Mouse (Mus musculus): ENCODE measurements around the gene Bcl2. TPM values are rescaled to one million over a fixed set of nuclear protein-coding genes. Genes with fewer than 3 reads are reported as not detected.

The Bcl2 gene
- polyA plus RNA-seq, 1 experiment from 2014 or later: 6.7 TPM

- ATAC-seq (ENCODE audit: extremely low read depth, insufficient number of reproducible peaks, low FRiP score, low TSS enrichment): no peak
- Histone ChIP-seq H3K4me1 (0 out of 2 replicates have a peak, but pooled peaks cover 5% of the 10 kb centered on the region), H3K27ac (replicated peaks) (no peak overlapping the region), H3K9ac (no peak overlapping the region), H3K27me3 (replicated peaks) (no peaks in the 10 kb centered on the region), H3K9me3 (no peaks in the 10 kb centered on the region), H3K36me3 (no peaks in the 10 kb centered on the region), H3K4me3 (no peak overlapping the region), H3K4me2 (no peak overlapping the region)
- WGBS: 94% methylated on average over 1 of the region's 1 CpGs
These were observed 117.7 kb downstream of the Bcl2 start for GRCm38 (mm10) chr1:106596380-106596779.

DNA sequence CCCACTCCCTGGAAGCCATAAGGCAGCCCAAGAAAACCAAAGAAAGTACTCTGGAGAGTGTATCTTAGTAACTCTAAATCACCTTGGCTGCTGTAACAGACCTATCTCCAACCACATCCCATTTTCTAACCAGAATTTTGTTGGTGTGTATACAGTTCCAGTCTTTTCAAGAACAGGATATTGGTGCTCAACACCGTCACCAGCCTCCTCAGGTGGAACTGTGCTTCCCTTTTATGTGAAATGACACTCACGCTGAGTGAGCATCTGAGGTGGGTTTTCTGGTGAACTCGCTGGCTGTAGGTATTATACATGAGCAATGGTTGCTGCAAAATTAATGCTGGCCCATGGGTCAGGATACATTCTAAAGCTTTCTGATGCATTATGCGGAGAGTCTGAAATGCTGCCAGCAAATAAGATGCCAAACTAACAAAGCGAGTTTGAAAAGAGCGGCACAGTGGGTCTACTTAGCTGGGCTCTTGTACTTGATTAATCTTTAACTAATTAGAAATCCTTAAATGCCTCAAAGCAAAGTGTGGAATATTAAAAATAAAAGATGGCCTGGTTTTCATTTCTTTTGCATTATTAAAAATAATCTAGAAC, 118.7 kb downstream of the Bcl2 start:
- H3K4me3 ChIP-seq: no peak overlapping the region
- H3K36me3 ChIP-seq: no peaks in the 10 kb centered on the region
- H3K27ac ChIP-seq (replicated peaks): no peak overlapping the region
- ATAC-seq (ENCODE audit: extremely low read depth, insufficient number of reproducible peaks, low FRiP score, low TSS enrichment): no peak
- H3K4me2 ChIP-seq: no peak overlapping the region
- H3K9me3 ChIP-seq: no peaks in the 10 kb centered on the region
- H3K9ac ChIP-seq: no peak overlapping the region
- H3K4me1 ChIP-seq: 0 out of 2 replicates have a peak, but pooled peaks cover 7% of the 10 kb centered on the region
- no peaks in the 10 kb centered on the region for H3K27me3 ChIP-seq (replicated peaks)
- WGBS: 89% methylated on average over 6 of the region's 6 CpGs

DNA sequence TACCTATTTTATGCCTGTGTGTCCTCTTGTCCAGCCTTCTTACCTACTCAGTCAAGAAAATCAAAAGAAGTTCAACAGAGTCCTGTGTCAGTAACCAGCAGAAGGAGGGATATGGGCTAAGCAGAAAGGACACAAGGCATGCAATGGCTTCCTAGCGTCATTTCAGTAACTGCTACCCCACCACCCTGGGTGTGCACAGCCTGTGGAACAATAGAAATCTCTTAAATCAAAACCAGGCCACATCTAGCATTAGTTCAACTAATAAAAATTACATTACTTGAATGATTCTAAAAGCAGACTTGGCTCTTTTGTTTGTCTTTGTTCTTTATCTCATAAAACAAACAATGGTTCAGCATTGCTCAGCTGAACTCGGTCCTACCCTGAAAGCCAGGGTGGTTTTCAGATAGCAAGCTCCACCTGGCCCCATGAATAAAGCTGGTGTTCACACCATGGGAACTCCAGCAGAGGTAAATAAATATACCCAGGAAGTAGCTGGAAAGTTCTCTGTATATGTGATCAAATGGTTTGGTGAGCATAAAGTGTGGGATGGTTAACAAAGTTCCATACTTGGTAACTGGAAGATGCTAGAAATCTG, 122.8 kb downstream of the Bcl2 start:
- no peak for ATAC-seq (ENCODE audit: extremely low read depth, insufficient number of reproducible peaks, low FRiP score, low TSS enrichment)
- WGBS: 48% methylated on average over 2 of the region's 2 CpGs

DNA sequence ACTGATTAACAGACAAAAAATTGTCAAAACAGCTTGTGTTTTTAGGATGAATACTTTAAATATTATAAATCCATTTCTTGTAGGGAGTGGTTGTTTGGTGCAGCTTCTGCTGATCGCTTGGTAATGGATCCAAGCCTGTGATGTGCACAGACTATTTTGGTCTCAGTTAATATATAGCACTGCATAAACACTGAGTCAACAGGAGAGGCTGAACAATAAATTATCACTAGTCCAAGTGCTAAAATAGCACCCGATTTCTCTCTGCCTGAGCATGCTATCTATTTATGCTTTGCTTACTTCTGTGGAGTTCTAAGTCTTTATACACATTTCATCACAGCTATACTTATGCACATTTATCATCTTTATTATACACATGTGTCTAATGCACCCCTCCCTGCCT, 124.9 kb downstream of the Bcl2 start:
- Histone ChIP-seq H3K9ac (no peak overlapping the region), H3K4me1 (peaks cover 10% of the 10 kb centered on the region), H3K4me2 (no peak overlapping the region), H3K4me3 (no peak overlapping the region), H3K9me3 (no peaks in the 10 kb centered on the region), H3K27ac (replicated peaks) (no peak overlapping the region), H3K36me3 (no peaks in the 10 kb centered on the region), H3K27me3 (replicated peaks) (no peaks in the 10 kb centered on the region)
- no peak for ATAC-seq (ENCODE audit: extremely low read depth, insufficient number of reproducible peaks, low FRiP score, low TSS enrichment)
- 80% methylated on average over 2 of the region's 2 CpGs for WGBS

More for the DNA sequence above, 122.8 kb downstream of the Bcl2 start:
- H3K27me3 ChIP-seq (replicated peaks): no peaks in the 10 kb centered on the region
- no peak overlapping the region for H3K9ac ChIP-seq
- H3K36me3 ChIP-seq: no peaks in the 10 kb centered on the region
- peaks cover 10% of the 10 kb centered on the region for H3K4me1 ChIP-seq
- H3K4me2 ChIP-seq: no peak overlapping the region
- H3K9me3 ChIP-seq: no peaks in the 10 kb centered on the region
- no peak overlapping the region for H3K4me3 ChIP-seq
- H3K27ac ChIP-seq (replicated peaks): no peak overlapping the region

DNA sequence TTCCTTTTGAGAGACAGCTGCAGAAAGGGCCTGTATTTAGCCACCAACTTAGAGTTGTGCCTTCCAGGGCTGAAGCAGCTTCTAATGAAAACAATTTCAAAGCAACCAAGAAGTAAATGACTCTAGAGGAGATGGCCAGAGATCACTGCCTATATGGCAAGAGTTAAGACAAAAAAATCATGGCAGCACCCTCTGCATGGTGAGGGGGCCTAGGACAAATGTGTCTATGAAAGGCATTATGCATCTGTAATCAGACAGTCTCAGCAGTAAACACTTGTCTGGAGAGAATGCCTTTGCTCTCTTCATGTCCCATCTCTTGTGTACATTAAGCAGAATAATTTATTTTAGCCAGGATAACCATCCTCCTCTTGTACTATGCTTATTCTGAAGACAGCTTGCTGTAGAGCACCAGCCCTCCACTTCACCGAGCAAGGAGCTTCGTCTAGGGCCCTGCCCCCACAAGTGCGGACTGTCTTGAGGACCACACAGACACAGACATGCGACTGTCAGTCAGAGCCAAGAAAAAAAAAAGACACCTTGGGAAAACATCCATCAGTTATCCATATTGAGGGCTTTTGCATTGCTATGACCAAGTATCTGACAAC, 126.1 kb downstream of the Bcl2 start:
- H3K27me3 ChIP-seq (replicated peaks): no peaks in the 10 kb centered on the region
- no peak for ATAC-seq (ENCODE audit: extremely low read depth, insufficient number of reproducible peaks, low FRiP score, low TSS enrichment)
- H3K4me1 ChIP-seq: peaks cover 20% of the 10 kb centered on the region
- H3K4me3 ChIP-seq: no peak overlapping the region
- 81% methylated on average over 4 of the region's 4 CpGs for WGBS
- H3K27ac ChIP-seq (replicated peaks): no peak overlapping the region
- H3K4me2 ChIP-seq: no peak overlapping the region
- H3K9ac ChIP-seq: no peak overlapping the region
- no peaks in the 10 kb centered on the region for H3K36me3 ChIP-seq
- no peaks in the 10 kb centered on the region for H3K9me3 ChIP-seq

DNA sequence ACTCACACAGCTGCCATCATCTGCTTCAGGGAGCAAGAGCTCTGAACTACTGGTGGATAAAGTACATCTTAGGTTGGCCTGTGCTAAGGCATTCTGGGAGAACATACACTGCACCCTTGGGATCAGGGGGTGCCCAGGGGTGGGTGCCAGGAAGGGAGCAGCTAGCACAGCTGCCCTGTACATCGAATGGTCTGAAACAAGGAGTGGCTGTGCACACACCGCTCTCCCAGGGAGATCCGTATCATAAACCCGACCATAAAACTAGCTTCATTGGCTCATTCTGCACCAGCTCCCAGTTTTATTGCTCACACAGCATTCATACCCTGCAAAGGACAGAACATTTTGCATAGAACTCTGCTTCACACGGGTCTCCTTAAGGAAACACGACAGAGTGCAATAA, 127.3 kb downstream of the Bcl2 start:
- Histone ChIP-seq H3K4me1 (peaks cover 20% of the 10 kb centered on the region), H3K36me3 (no peaks in the 10 kb centered on the region), H3K4me3 (no peak overlapping the region), H3K27ac (replicated peaks) (no peak overlapping the region), H3K9me3 (no peaks in the 10 kb centered on the region), H3K4me2 (no peak overlapping the region), H3K27me3 (replicated peaks) (no peaks in the 10 kb centered on the region), H3K9ac (no peak overlapping the region)
- ATAC-seq (ENCODE audit: extremely low read depth, insufficient number of reproducible peaks, low FRiP score, low TSS enrichment): no peak
- 87% methylated on average over 6 of the region's 6 CpGs for WGBS

DNA sequence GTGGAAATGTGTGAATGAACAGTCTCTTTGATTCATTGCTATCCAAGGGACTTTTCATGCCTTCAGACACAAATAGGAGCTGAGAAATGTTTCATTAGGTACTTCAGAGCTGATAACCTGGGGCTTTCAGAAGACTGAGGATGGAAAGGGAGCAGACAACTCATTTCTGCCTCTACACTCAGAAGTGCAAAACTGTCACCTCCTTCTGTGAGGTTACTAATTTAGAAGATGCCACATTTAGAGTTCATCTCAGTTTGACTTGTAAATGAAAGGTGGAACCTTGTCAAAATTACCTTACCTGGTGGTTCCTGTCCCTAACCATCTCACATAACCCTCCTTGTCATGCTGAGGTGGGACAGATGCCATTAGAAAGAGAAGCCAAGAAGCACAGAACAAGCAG, 128.7 kb downstream of the Bcl2 start:
- peaks cover 17% of the 10 kb centered on the region for H3K4me1 ChIP-seq
- H3K4me3 ChIP-seq: no peak overlapping the region
- no peak for ATAC-seq (ENCODE audit: extremely low read depth, insufficient number of reproducible peaks, low FRiP score, low TSS enrichment)
- no peak overlapping the region for H3K4me2 ChIP-seq
- no peaks in the 10 kb centered on the region for H3K27me3 ChIP-seq (replicated peaks)
- no peaks in the 10 kb centered on the region for H3K36me3 ChIP-seq
- H3K9ac ChIP-seq: no peak overlapping the region
- no peaks in the 10 kb centered on the region for H3K9me3 ChIP-seq
- no peak overlapping the region for H3K27ac ChIP-seq (replicated peaks)

GRCm38 (mm10) chr1:106584824-106585223, 129.2 kb downstream of the Bcl2 start:
- no peaks in the 10 kb centered on the region for H3K9me3 ChIP-seq
- no peak overlapping the region for H3K4me2 ChIP-seq
- peaks cover 17% of the 10 kb centered on the region for H3K4me1 ChIP-seq
- no peak overlapping the region for H3K27ac ChIP-seq (replicated peaks)
- no peaks in the 10 kb centered on the region for H3K36me3 ChIP-seq
- 84% methylated on average over 2 of the region's 2 CpGs for WGBS
- no peak for ATAC-seq (ENCODE audit: extremely low read depth, insufficient number of reproducible peaks, low FRiP score, low TSS enrichment)
- H3K4me3 ChIP-seq: no peak overlapping the region
- H3K27me3 ChIP-seq (replicated peaks): no peaks in the 10 kb centered on the region
- H3K9ac ChIP-seq: no peak overlapping the region

GRCm38 (mm10) chr1:106584273-106584672, 129.8 kb downstream of the Bcl2 start:
- Histone ChIP-seq H3K27ac (replicated peaks) (no peak overlapping the region), H3K9me3 (no peaks in the 10 kb centered on the region), H3K4me1 (peaks cover 16% of the 10 kb centered on the region), H3K36me3 (no peaks in the 10 kb centered on the region), H3K9ac (no peak overlapping the region), H3K4me3 (no peak overlapping the region), H3K4me2 (no peak overlapping the region), H3K27me3 (replicated peaks) (no peaks in the 10 kb centered on the region)
- ATAC-seq (ENCODE audit: extremely low read depth, insufficient number of reproducible peaks, low FRiP score, low TSS enrichment): no peak
- WGBS: 80% methylated on average over 4 of the region's 4 CpGs

- Histone ChIP-seq H3K36me3 (no peaks in the 10 kb centered on the region), H3K4me2 (no peak overlapping the region), H3K4me1 (peaks cover 10% of the 10 kb centered on the region), H3K27me3 (replicated peaks) (no peaks in the 10 kb centered on the region), H3K4me3 (no peak overlapping the region), H3K9me3 (no peaks in the 10 kb centered on the region), H3K27ac (replicated peaks) (no peak overlapping the region), H3K9ac (no peak overlapping the region)
- no peak for ATAC-seq (ENCODE audit: extremely low read depth, insufficient number of reproducible peaks, low FRiP score, low TSS enrichment)
- WGBS: 64% methylated on average over 14 of the region's 14 CpGs
These were observed 130.5 kb downstream of the Bcl2 start for GRCm38 (mm10) chr1:106583245-106584241.

DNA sequence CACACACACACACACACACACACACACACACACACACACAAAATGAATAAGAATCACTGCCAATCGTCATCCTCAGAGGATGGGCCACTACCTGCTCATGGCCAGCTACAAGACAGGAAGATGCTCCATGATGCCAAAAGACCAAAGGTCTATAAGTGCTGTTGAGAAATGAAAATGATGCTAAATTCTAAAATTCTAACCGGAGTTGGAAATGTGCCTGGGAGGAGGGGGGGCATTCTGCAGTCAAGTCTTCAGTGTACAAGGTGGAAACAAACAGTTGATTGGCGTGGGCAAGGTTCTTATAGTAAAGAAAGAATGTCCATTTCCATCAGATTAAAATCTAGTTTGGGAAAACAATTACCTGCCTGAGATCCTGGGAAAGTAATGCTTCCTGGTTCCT, 131.3 kb downstream of the Bcl2 start:
- no peak for ATAC-seq (ENCODE audit: extremely low read depth, insufficient number of reproducible peaks, low FRiP score, low TSS enrichment)
- no peak overlapping the region for H3K9ac ChIP-seq
- H3K4me1 ChIP-seq: peaks cover 10% of the 10 kb centered on the region
- H3K4me3 ChIP-seq: no peak overlapping the region
- no peaks in the 10 kb centered on the region for H3K9me3 ChIP-seq
- no peaks in the 10 kb centered on the region for H3K27me3 ChIP-seq (replicated peaks)
- WGBS: 84% methylated on average over 3 of the region's 3 CpGs
- H3K4me2 ChIP-seq: no peak overlapping the region
- no peaks in the 10 kb centered on the region for H3K36me3 ChIP-seq
- H3K27ac ChIP-seq (replicated peaks): no peak overlapping the region

Measured in heart, embryonic 13.5 days (tissue).